Mouse (Mus musculus) thymus, adult 2 months (tissue): ENCODE measurements around the gene Gbp7. TPM values are rescaled to one million over a fixed set of nuclear protein-coding genes. Genes with fewer than 3 reads are reported as not detected.

Experiments
- DNase-seq: peaks from one replicate; pipeline ENCODE4 v3.0.0; 2021
- H3K27ac ChIP-seq: fragments of 200-500 bp; 2 replicates; pipeline ENCODE4 v1.5.1; 2012; ENCODE audit warnings: low read length, control low read depth; ENCODE audit not compliant: control insufficient read depth, insufficient read depth
- H3K27me3 ChIP-seq: fragments of 200-500 bp; 2 replicates; pipeline ENCODE4 v1.6.1; 2012; ENCODE audit warnings: mild to moderate bottlenecking, low read length, moderate library complexity, mixed read lengths; ENCODE audit not compliant: control insufficient read depth, insufficient read depth
- H3K36me3 ChIP-seq: fragments of 200-500 bp; 2 replicates; pipeline ENCODE4 v1.6.1; 2012; ENCODE audit warnings: mild to moderate bottlenecking, low read length, moderate library complexity; ENCODE audit not compliant: control insufficient read depth, insufficient read depth
- H3K4me1 ChIP-seq: fragments of 200-500 bp; replicated peaks from 2 replicates; pipeline ENCODE4 v1.6.1; 2012; ENCODE audit warnings: low read length; ENCODE audit not compliant: control insufficient read depth, insufficient read depth
- H3K4me3 ChIP-seq: fragments of 200-500 bp; 2 replicates; pipeline ENCODE4 v1.5.1; 2012; ENCODE audit warnings: mild to moderate bottlenecking, low read length, control low read depth, moderate library complexity; ENCODE audit not compliant: control insufficient read depth, insufficient read depth
- CTCF ChIP-seq: fragments of 200-500 bp; IDR thresholded peaks from 2 replicates; pipeline ENCODE4 v1.5.1; 2012; ENCODE audit warnings: mild to moderate bottlenecking, control low read depth, low read length, moderate library complexity, borderline replicate concordance; ENCODE audit not compliant: control insufficient read depth, poor library complexity, insufficient read depth; ENCODE audit errors: extremely low read depth
- POLR2A ChIP-seq: fragments of 200-500 bp; IDR thresholded peaks from 2 replicates; pipeline ENCODE4 v1.6.1; 2012; ENCODE audit warnings: mild to moderate bottlenecking, low read length, control low read depth, moderate library complexity; ENCODE audit not compliant: control insufficient read depth, poor library complexity, insufficient read depth; ENCODE audit errors: extremely low read depth
- WGBS: fragments of 180-500 bp; shearing (Covaris S2); methylation state at CpG from one replicate; pipeline ENCODE4 v1.1.7; 2018; 5-methylcytosine and 5-hydroxymethylcytosine counted together
- polyA plus RNA-seq: library from polyadenylated mRNA; depleted of rRNA; stranded (reverse); fragments of >200 nt; gene quantifications from 2 replicates; pipeline ENCODE4 v1.2.3, GENCODE M21; 2012

The Gbp7 gene
- polyA plus RNA-seq, 1 experiment, result 5.1 TPM

- no peak for DNase-seq
- WGBS, result 88% methylated on average over 3 of the region's 3 CpGs
- no peak overlapping the region for H3K4me3 ChIP-seq
- TF ChIP-seq CTCF (no peak), POLR2A (no peak)
- H3K27me3 ChIP-seq, result no peaks in the 10 kb centered on the region
- H3K27ac ChIP-seq, result no peak overlapping the region
- H3K36me3 ChIP-seq, result no peaks in the 10 kb centered on the region
- H3K4me1 ChIP-seq, result no peaks in the 10 kb centered on the region
Measured at GRCm38 (mm10) chr3:142577108-142577507, 47.0 kb downstream of the Gbp7 start.

GRCm38 (mm10) chr3:142578342-142578741 lies 48.2 kb downstream of the Gbp7 start:
- 74% methylated on average over 4 of the region's 4 CpGs for WGBS
- Histone ChIP-seq H3K36me3 (no peaks in the 10 kb centered on the region), H3K4me3 (no peak overlapping the region), H3K27ac (no peak overlapping the region), H3K4me1 (no peaks in the 10 kb centered on the region), H3K27me3 (no peaks in the 10 kb centered on the region)
- no peak for TF ChIP-seq CTCF
- no peak for TF ChIP-seq POLR2A
- no peak for DNase-seq

GRCm38 (mm10) chr3:142583067-142583466 lies 52.9 kb downstream of the Gbp7 start:
- no peaks in the 10 kb centered on the region for H3K4me1 ChIP-seq
- DNase-seq, result no peak
- WGBS, result 90% methylated on average over 4 of the region's 4 CpGs
- H3K27ac ChIP-seq, result no peak overlapping the region
- TF ChIP-seq POLR2A (no peak), CTCF (no peak)
- no peaks in the 10 kb centered on the region for H3K27me3 ChIP-seq
- H3K36me3 ChIP-seq, result no peaks in the 10 kb centered on the region
- no peak overlapping the region for H3K4me3 ChIP-seq

GRCm38 (mm10) chr3:142587386-142587785 lies 57.2 kb downstream of the Gbp7 start:
- Histone ChIP-seq H3K4me3 (no peak overlapping the region), H3K27ac (no peak overlapping the region), H3K36me3 (no peaks in the 10 kb centered on the region), H3K27me3 (no peaks in the 10 kb centered on the region), H3K4me1 (no peaks in the 10 kb centered on the region)
- TF ChIP-seq POLR2A (no peak), CTCF (no peak)
- no peak for DNase-seq

GRCm38 (mm10) chr3:142588888-142589287 lies 58.7 kb downstream of the Gbp7 start:
- H3K4me1 ChIP-seq, result no peaks in the 10 kb centered on the region
- no peak for TF ChIP-seq POLR2A
- TF ChIP-seq CTCF, result no peak
- H3K27me3 ChIP-seq, result no peaks in the 10 kb centered on the region
- no peak overlapping the region for H3K4me3 ChIP-seq
- H3K36me3 ChIP-seq, result no peaks in the 10 kb centered on the region
- 88% methylated on average over 2 of the region's 2 CpGs for WGBS
- H3K27ac ChIP-seq, result no peak overlapping the region
- no peak for DNase-seq

- no peaks in the 10 kb centered on the region for H3K27me3 ChIP-seq
- no peaks in the 10 kb centered on the region for H3K36me3 ChIP-seq
- WGBS, result 85% methylated on average over 4 of the region's 4 CpGs
- DNase-seq, result no peak
- H3K4me3 ChIP-seq, result no peak overlapping the region
- H3K4me1 ChIP-seq, result no peaks in the 10 kb centered on the region
- H3K27ac ChIP-seq, result no peak overlapping the region
- no peak for TF ChIP-seq POLR2A
- no peak for TF ChIP-seq CTCF
Measured at GRCm38 (mm10) chr3:142590431-142591067, 60.4 kb downstream of the Gbp7 start.

GRCm38 (mm10) chr3:142594547-142594946 lies 64.4 kb downstream of the Gbp7 start, which contains the start of gene Gbp2b:
Gene Gbp2b, plus strand, starts transcription at chr3:142594847.
- no peaks in the 10 kb centered on the region for H3K4me1 ChIP-seq
- TF ChIP-seq CTCF (no peak), POLR2A (no peak)
- H3K36me3 ChIP-seq, result no peaks in the 10 kb centered on the region
- H3K27ac ChIP-seq, result no peak within 1 kb of the TSS
- DNase-seq, result no peak
- WGBS, result 92% methylated on average over 1 of the region's 1 CpGs
- no peaks in the 10 kb centered on the region for H3K27me3 ChIP-seq
- no peak within 1 kb of the TSS for H3K4me3 ChIP-seq
